22 mouse cellular contexts compared by ENCODE assay signal in the genomic region with DNA sequence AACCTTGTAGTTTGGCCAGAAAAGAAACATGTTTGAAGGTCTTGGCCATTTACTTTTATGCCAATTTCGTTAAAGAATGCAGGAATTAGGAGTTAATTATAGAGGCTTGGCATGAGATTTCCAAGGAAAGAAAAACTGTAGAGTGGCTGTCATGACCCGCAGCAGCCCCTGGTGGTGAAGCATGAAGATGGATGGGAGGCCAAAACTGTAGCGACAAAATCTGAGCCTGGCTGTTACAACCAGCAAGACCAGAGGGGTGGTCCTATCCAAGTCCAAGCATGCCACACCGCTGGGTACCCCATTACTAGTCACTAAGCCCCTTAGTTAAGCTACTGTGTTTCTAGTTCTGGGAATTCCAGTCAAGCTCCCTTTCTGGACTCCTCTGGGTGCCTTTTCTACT. TPM values are rescaled to one million over a fixed set of nuclear protein-coding genes. Genes with fewer than 3 reads are reported as not detected.
DNase-seq lines count a peak whose midpoint lies in the region; ATAC-seq and TF ChIP-seq lines count a peak whose summit lies in the region.
"Had no signal": no experiment of that assay in that cellular context is flagged by ENCODE, and none has a peak within 500 bp of the region (broad histone marks: within the 10 kb centered on the region; RNA-seq: fewer than 3 reads in every experiment).

No protein-coding gene starts in this region.

- DNase-seq in embryo, embryonic 10 days (ENCODE audit: low spot score): peak; percentile 15
- no peak for DNase-seq in embryo, embryonic 11 days
- DNase-seq in layer of hippocampus, adult 2 months (ENCODE audit: low spot score in 2 of 2): no peak
- DNase-seq in layer of hippocampus, adult 9-10 months (ENCODE audit: low spot score): no peak
- DNase-seq in 3T3-L1 (ENCODE audit: low read depth, low spot score) (peak; percentile 40), ZHBTc4 (ENCODE audit: low read depth, low spot score) (peak; percentile 48)
- no peak for DNase-seq in right cerebral cortex, postnatal 14 days
- DNase-seq: adrenal gland, adult 8-10 months; cerebellum, adult 9-10 months; gastrocnemius, postnatal 36 days; heart, postnatal 10 days; kidney, postnatal 10 days had no signal

- ATAC-seq in megakaryocyte progenitor cell, adult 5-6 weeks (replicated peaks; ENCODE audit: poor library complexity): no peak
- ATAC-seq: CD4-positive, CD25-positive, alpha-beta regulatory T cell, adult 4 months; forebrain, embryonic 14.5 days; intestine, embryonic 16.5 days; midbrain, embryonic 15.5 days had no signal

- no peak overlapping the region for H3K4me3 ChIP-seq in layer of hippocampus, adult 2 months
- H3K4me3 ChIP-seq: embryonic facial prominence, embryonic 13.5 days; hindbrain, embryonic 12.5 days; limb, embryonic 15.5 days; lung, embryonic 15.5 days; midbrain, embryonic 15.5 days; neural tube, embryonic 15.5 days had no signal

- H3K27ac ChIP-seq in layer of hippocampus, adult 2 months: no peak overlapping the region
- H3K27ac ChIP-seq: embryonic facial prominence, embryonic 13.5 days; hindbrain, embryonic 12.5 days; limb, embryonic 15.5 days; lung, embryonic 15.5 days; midbrain, embryonic 15.5 days; neural tube, embryonic 15.5 days had no signal

- peak; percentile 45 for TF ChIP-seq CTCF in layer of hippocampus, adult 2 months (conservative IDR thresholded peaks at IDR 0.05)

RNA-seq across cellular contexts. Expression of gene Bcas2, which starts 9.7 kb away (rescaled TPM):
- 10 to 100 TPM; 63.8 to 69.1 TPM for total RNA-seq in layer of hippocampus, adult 2 months (2021)
- 129 and 130 TPM in 2 replicates for total RNA-seq in megakaryocyte progenitor cell, adult 5-6 weeks (2015)
- 169 and 190 TPM in 2 replicates for total RNA-seq in megakaryocyte progenitor cell, adult 5-6 weeks (2017)

Comparison
In these comparisons a context has a peak if more than half of its experiments do, and no peak if none do; other contexts are left out.
1. DNase-seq: peak in embryo, embryonic 10 days (single experiment), 3T3-L1 (single experiment) and ZHBTc4 (single experiment); none in embryo, embryonic 11 days (single experiment), layer of hippocampus, adult 2 months (0 of 2), layer of hippocampus, adult 9-10 months (single experiment) and right cerebral cortex, postnatal 14 days (single experiment).